31 mouse cellular contexts compared by ENCODE assay signal in the genomic region with DNA sequence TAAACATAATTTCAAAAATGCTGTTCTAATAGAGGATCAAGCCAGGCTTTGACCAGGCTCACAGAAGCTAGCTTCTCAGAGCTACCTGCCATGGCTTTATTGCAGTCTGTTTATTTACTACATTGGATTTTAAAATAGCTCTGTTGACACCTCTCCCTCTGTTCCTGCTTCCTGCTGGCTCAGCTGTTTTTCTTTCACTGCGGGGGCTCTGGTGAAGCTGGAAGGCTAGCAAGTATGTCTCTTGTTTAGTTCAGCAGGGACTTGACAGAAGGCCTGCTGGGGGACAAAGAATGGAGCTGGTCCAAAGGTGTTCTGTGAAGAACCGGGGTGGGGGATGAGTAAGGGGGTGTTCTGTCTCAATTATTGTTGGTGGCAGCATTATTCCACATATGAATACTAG. TPM values are rescaled to one million over a fixed set of nuclear protein-coding genes. Genes with fewer than 3 reads are reported as not detected.
DNase-seq lines count a peak whose midpoint lies in the region; ATAC-seq and TF ChIP-seq lines count a peak whose summit lies in the region.
"Had no signal": no experiment of that assay in that cellular context is flagged by ENCODE, and none has a peak within 500 bp of the region (broad histone marks: within the 10 kb centered on the region; RNA-seq: fewer than 3 reads in every experiment).

No protein-coding gene starts in this region.

- no peak overlapping the region for H3K4me2 ChIP-seq in forebrain, embryonic 13.5 days
- H3K4me2 ChIP-seq in forebrain, embryonic 11.5 days (ENCODE audit: low read depth, low read length, severe bottlenecking), result no peak overlapping the region
- H3K4me2 ChIP-seq in liver, postnatal 0 days (ENCODE audit: low read depth, low read length), result no peak overlapping the region
- H3K4me2 ChIP-seq: forebrain, embryonic 12.5 days; heart, embryonic 15.5 days; intestine, embryonic 15.5 days; limb, embryonic 13.5 days; liver, embryonic 12.5 days; midbrain, embryonic 12.5 days; neural tube, embryonic 12.5 days had no signal

- 7% methylated on average over 2 of the region's 2 CpGs for WGBS in forebrain, embryonic 13.5 days
- WGBS in forebrain, embryonic 11.5 days, result 13% methylated on average over 2 of the region's 2 CpGs
- WGBS in liver, postnatal 0 days (ENCODE audit: insufficient replicate concordance), result 21% methylated on average over 2 of the region's 2 CpGs

- no peak overlapping the region for H3K27ac ChIP-seq in forebrain, embryonic 13.5 days
- no peak overlapping the region for H3K27ac ChIP-seq in forebrain, embryonic 11.5 days (ENCODE audit: low read depth, low read length)
- no peak overlapping the region for H3K27ac ChIP-seq in liver, postnatal 0 days (ENCODE audit: low read depth)
- H3K27ac ChIP-seq: forebrain, embryonic 12.5 days; heart, embryonic 15.5 days; hindbrain, postnatal 0 days; intestine, embryonic 15.5 days; layer of hippocampus, adult 2 months; left cerebral cortex, adult 2 months; limb, embryonic 13.5 days; liver, embryonic 12.5 days; midbrain, embryonic 12.5 days; neural tube, embryonic 12.5 days had no signal

- H3K4me1 ChIP-seq in forebrain, embryonic 13.5 days, result no peaks in the 10 kb centered on the region; the same call in 1 of the 2 replicates
- H3K4me1 ChIP-seq in forebrain, embryonic 11.5 days (replicated peaks; ENCODE audit: control insufficient read depth, insufficient read depth, low read length), result no peaks in the 10 kb centered on the region
- no peaks in the 10 kb centered on the region for H3K4me1 ChIP-seq in liver, postnatal 0 days (ENCODE audit: insufficient read depth)
- H3K4me1 ChIP-seq: forebrain, embryonic 12.5 days; heart, embryonic 15.5 days; intestine, embryonic 15.5 days; liver, embryonic 12.5 days; megakaryocyte, embryonic 14.5 days; midbrain, embryonic 12.5 days; neural tube, embryonic 12.5 days had no signal

- H3K4me3 ChIP-seq in forebrain, embryonic 13.5 days, result no peak overlapping the region
- no peak overlapping the region for H3K4me3 ChIP-seq in forebrain, embryonic 11.5 days (ENCODE audit: low read depth, low read length)
- no peak overlapping the region for H3K4me3 ChIP-seq in liver, postnatal 0 days (ENCODE audit: low read depth, low read length)
- H3K4me3 ChIP-seq: erythroblast, embryonic 14.5 days; forebrain, embryonic 12.5 days; heart, embryonic 15.5 days; intestine, embryonic 15.5 days; layer of hippocampus, adult 2 months; left cerebral cortex, adult 2 months; limb, embryonic 13.5 days; liver, embryonic 12.5 days; megakaryocyte, embryonic 14.5 days; midbrain, embryonic 12.5 days; myocyte; neural tube, embryonic 12.5 days had no signal

- H3K9ac ChIP-seq in forebrain, embryonic 13.5 days, result no peak overlapping the region; the same call in 1 of the 2 replicates
- no peak overlapping the region for H3K9ac ChIP-seq in forebrain, embryonic 11.5 days (ENCODE audit: low read length)
- no peak overlapping the region for H3K9ac ChIP-seq in liver, postnatal 0 days (replicated peaks)
- H3K9ac ChIP-seq: forebrain, embryonic 12.5 days; heart, embryonic 15.5 days; intestine, embryonic 15.5 days; limb, embryonic 13.5 days; liver, embryonic 12.5 days; midbrain, embryonic 12.5 days; neural tube, embryonic 12.5 days had no signal

- no peaks in the 10 kb centered on the region for H3K36me3 ChIP-seq in forebrain, embryonic 13.5 days (ENCODE audit: poor library complexity, severe bottlenecking)
- H3K36me3 ChIP-seq in forebrain, embryonic 11.5 days (ENCODE audit: control insufficient read depth, insufficient read depth, low read length), result no peaks in the 10 kb centered on the region
- no peaks in the 10 kb centered on the region for H3K36me3 ChIP-seq in liver, postnatal 0 days (replicated peaks; ENCODE audit: insufficient read depth, low read length)
- H3K36me3 ChIP-seq: forebrain, embryonic 12.5 days; heart, embryonic 15.5 days; intestine, embryonic 15.5 days; limb, embryonic 13.5 days; liver, embryonic 12.5 days; midbrain, embryonic 12.5 days; neural tube, embryonic 12.5 days had no signal

- no peaks in the 10 kb centered on the region for H3K9me3 ChIP-seq in forebrain, embryonic 13.5 days (replicated peaks)
- H3K9me3 ChIP-seq in forebrain, embryonic 11.5 days (ENCODE audit: control insufficient read depth, low read length), result no peaks in the 10 kb centered on the region
- no peaks in the 10 kb centered on the region for H3K9me3 ChIP-seq in liver, postnatal 0 days (ENCODE audit: low read length)
- H3K9me3 ChIP-seq: forebrain, embryonic 12.5 days; heart, embryonic 15.5 days; intestine, embryonic 15.5 days; limb, embryonic 13.5 days; liver, embryonic 12.5 days; midbrain, embryonic 12.5 days; neural tube, embryonic 12.5 days had no signal

- ATAC-seq in forebrain, embryonic 13.5 days, result 0 out of 2 replicates have a peak, but pooled peaks have one; percentile 36
- ATAC-seq in forebrain, embryonic 11.5 days (replicated peaks; ENCODE audit: low FRiP score), result no peak
- no peak for ATAC-seq in liver, postnatal 0 days
- ATAC-seq: hindbrain, postnatal 0 days; intestine, embryonic 15.5 days; liver, embryonic 12.5 days; lung, postnatal 0 days; Patski had no signal

- no peaks in the 10 kb centered on the region for H3K27me3 ChIP-seq in forebrain, embryonic 13.5 days
- no peaks in the 10 kb centered on the region for H3K27me3 ChIP-seq in forebrain, embryonic 11.5 days (ENCODE audit: control insufficient read depth, insufficient read depth, low read length)
- no peaks in the 10 kb centered on the region for H3K27me3 ChIP-seq in liver, postnatal 0 days (ENCODE audit: insufficient read depth, low read length)
- H3K27me3 ChIP-seq: forebrain, embryonic 12.5 days; heart, embryonic 15.5 days; intestine, embryonic 15.5 days; limb, embryonic 13.5 days; liver, embryonic 12.5 days; megakaryocyte, embryonic 14.5 days; midbrain, embryonic 12.5 days; neural tube, embryonic 12.5 days had no signal

- TF ChIP-seq EP300 in liver, postnatal 0 days (IDR thresholded peaks at IDR 0.05; ENCODE audit: low read depth), result no peak

- no peak for TF ChIP-seq CTCF in brain, embryonic 14.5 days (IDR thresholded peaks at IDR 0.05; ENCODE audit: borderline replicate concordance, extremely low read depth, insufficient read depth, insufficient read length)
- no peak for TF ChIP-seq CTCF in liver, postnatal 0 days (IDR thresholded peaks at IDR 0.05; ENCODE audit: low read depth)

- no peak for TF ChIP-seq POLR2A in brain, embryonic 14.5 days (IDR thresholded peaks at IDR 0.05; ENCODE audit: borderline replicate concordance, extremely low read depth, insufficient read depth, insufficient read length, poor library complexity, severe bottlenecking)

- DNase-seq in forebrain, embryonic 11.5 days (ENCODE audit: low spot score), result no peak
- peak; percentile 51 for DNase-seq in brain, embryonic 14.5 days (ENCODE audit: low read depth)
- DNase-seq in cerebellum, adult 8-10 months, result peak; percentile 72
- peak; percentile 81 to 85 for DNase-seq in cerebellum, postnatal 25 days
- no peak for DNase-seq in adrenal gland, postnatal 36 days
- DNase-seq in liver, postnatal 0 days, result no peak
- DNase-seq in frontal cortex, adult 2 months (ENCODE audit: extremely low spot score in 1 of 2, low spot score in 1 of 2), result no peak
- DNase-seq: adrenal gland, postnatal 25 days; gastrocnemius, postnatal 14 days; kidney, adult 2 months; kidney, postnatal 36 days; lung, adult 18-20 months; lung, postnatal 4 days had no signal

RNA-seq across cellular contexts. Expression of a gene that starts 7.7 kb away (rescaled TPM):
- 28.7 and 30.5 TPM in 2 replicates for polyA plus RNA-seq in forebrain, embryonic 13.5 days (2015; fragmentation: Nextera tagmentation; extraction: Ambion mirVana)
- polyA plus RNA-seq in forebrain, embryonic 11.5 days (2014; fragmentation: Nextera tagmentation; extraction: Ambion mirVana), result 16.0 and 17.9 TPM in 2 replicates
- 35.4 and 43.4 TPM in 2 replicates for polyA plus RNA-seq in brain, embryonic 14.5 days (2012; rRNA removed)
- 10 to 100 TPM; 34.2 to 40.0 TPM for total RNA-seq in adrenal gland, postnatal 36 days (2021)
- 1.6 and 1.7 TPM in 2 replicates for polyA plus RNA-seq in liver, postnatal 0 days (2015; fragmentation: Nextera tagmentation; extraction: Ambion mirVana)
- 141 and 143 TPM in 2 replicates for polyA plus RNA-seq in frontal cortex, adult 2 months (2012; rRNA removed)
- total RNA-seq: granulocyte monocyte progenitor cell, adult 5-6 weeks; MEL had no signal
- polyA plus RNA-seq: erythroblast, embryonic 14.5 days had no signal

Comparison
In these comparisons a context has a peak if more than half of its experiments do, and no peak if none do; other contexts are left out.
1. DNase-seq: peak in brain, embryonic 14.5 days (single experiment), cerebellum, adult 8-10 months (single experiment) and cerebellum, postnatal 25 days (2 of 2); none in forebrain, embryonic 11.5 days (single experiment), adrenal gland, postnatal 36 days (0 of 2), liver, postnatal 0 days (single experiment) and frontal cortex, adult 2 months (0 of 2).